Mouse (Mus musculus): Measurements from ENCODE around the gene Gm15114. TPM values are rescaled to one million over a fixed set of nuclear protein-coding genes. Genes with fewer than 3 reads are reported as not detected.
"Not testable (repeated sequence)": the region's sequence is repeated elsewhere in the genome, so short reads cannot be mapped to it uniquely, and the experiment has no call there.

Gm15114 gene
- polyA plus RNA-seq (2015; fragmentation: Nextera tagmentation; extraction: Ambion mirVana) = not detected in 2 replicates

DNA sequence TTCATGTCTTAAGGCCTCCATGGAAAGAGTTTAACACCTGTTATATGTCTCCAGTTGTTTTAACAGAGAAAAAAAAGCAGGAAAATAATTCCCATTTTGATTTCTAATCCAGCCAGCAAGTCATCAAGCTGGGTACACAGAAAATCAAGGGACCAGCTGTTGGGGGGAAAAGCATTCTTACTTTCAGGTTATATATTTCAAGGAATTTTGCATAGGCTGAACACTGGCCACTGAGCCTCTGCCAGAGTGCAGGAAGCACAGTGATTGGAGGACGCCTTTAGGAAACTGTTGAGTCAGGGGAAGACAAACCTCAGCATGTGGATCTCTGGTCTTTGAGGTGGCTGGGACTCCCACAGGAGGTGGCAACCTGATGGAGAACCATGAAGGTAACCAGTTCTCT lies at the start of gene Gm15114:
TSS of gene Gm15114 (plus strand) at position 301 of the 400 bp plus-strand sequence.
- not testable (repeated sequence) for H3K9ac ChIP-seq (ENCODE audit: low read depth, low read length); H3K27me3 ChIP-seq (replicated peaks; ENCODE audit: control insufficient read depth, insufficient read depth, low read length); H3K9me3 ChIP-seq (ENCODE audit: control insufficient read depth, low read length); H3K27ac ChIP-seq (ENCODE audit: low read length); ATAC-seq; H3K4me1 ChIP-seq (ENCODE audit: control insufficient read depth, insufficient read depth, low read length); H3K4me2 ChIP-seq (ENCODE audit: low read depth, low read length); H3K36me3 ChIP-seq (ENCODE audit: control insufficient read depth, insufficient read depth, low read length); H3K4me3 ChIP-seq (ENCODE audit: low read length)
- no CpG with 5 or more reads among the region's 1 CpGs for WGBS

Other genes starting within 250 kb of the Gm15114 start
- gene Gm8334, start 126.2 kb downstream of the Gm15114 start, polyA plus RNA-seq (2015; fragmentation: Nextera tagmentation; extraction: Ambion mirVana) = not detected in 2 replicates
- not detected in 2 replicates for gene Gm15127, start 174.6 kb downstream of the Gm15114 start, polyA plus RNA-seq (2015; fragmentation: Nextera tagmentation; extraction: Ambion mirVana)